Mouse (Mus musculus): ENCODE data around the gene Eci2. TPM values are rescaled to one million over a fixed set of nuclear protein-coding genes. Genes with fewer than 3 reads are reported as not detected.
"Not testable (repeated sequence)": the region's sequence is repeated elsewhere in the genome, so short reads cannot be mapped to it uniquely, and the experiment has no call there.

Eci2 gene
- polyA plus RNA-seq, 1 experiment from 2014 or later = 144 TPM

DNA sequence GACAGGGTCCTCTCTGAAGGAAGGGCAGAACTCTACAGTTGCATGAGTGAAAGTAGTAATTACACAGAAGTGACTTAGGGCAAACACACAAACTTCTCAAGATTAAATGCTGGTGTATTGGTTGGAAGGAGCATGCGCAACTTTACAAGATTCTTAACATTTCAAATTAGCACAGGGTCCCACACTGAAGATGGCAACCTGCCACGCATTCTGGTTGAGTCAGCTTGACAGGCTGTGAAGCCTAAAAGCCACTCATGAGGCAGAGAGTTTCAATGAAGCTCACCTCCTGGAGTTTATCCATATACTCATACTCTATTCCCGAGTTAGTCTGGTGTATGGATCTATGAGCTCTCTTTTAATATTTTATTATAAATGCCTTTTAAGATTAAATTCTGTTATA, 68.7 kb downstream of the Eci2 start:
- not testable (repeated sequence) for H3K9ac ChIP-seq
- 86% methylated on average over 3 of the region's 3 CpGs for whole genome bisulfite sequencing

DNA sequence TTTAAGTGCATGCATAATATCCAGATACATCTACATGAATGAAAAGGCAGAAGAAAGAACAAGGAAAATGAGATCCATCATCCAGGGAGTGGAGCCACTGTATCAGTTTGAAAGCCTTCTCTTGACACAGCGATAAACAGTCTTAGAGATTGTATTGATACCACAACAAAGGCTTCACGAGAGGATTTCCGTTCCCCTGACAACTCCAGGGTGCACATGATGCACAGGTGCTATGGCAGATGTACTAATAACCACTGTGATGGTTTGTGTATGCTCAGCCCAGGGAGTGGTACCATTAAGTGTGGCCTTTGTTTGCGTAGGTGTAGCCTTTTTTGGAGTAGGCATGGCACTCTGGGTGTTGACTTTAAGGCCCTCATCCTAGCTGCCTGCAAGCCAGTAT, 70.0 kb downstream of the Eci2 start:
- WGBS = 95% methylated on average over 4 of the region's 4 CpGs
- Histone ChIP-seq H3K36me3 (no peaks in the 10 kb centered on the region), H3K4me2 (replicated peaks) (no peak overlapping the region), H3K27me3 (no peaks in the 10 kb centered on the region), H3K4me1 (no peaks in the 10 kb centered on the region), H3K4me3 (no peak overlapping the region), H3K9me3 (no peaks in the 10 kb centered on the region), H3K27ac (no peak overlapping the region), H3K9ac (no peak overlapping the region)
- no peak for ATAC-seq (ENCODE audit: insufficient number of reproducible peaks, insufficient read depth, low FRiP score, low TSS enrichment)

More for the DNA sequence above, 68.7 kb downstream of the Eci2 start:
- H3K4me3 ChIP-seq; H3K27me3 ChIP-seq; ATAC-seq (ENCODE audit: insufficient number of reproducible peaks, insufficient read depth, low FRiP score, low TSS enrichment); H3K27ac ChIP-seq; H3K36me3 ChIP-seq; H3K9me3 ChIP-seq; H3K4me1 ChIP-seq; H3K4me2 ChIP-seq (replicated peaks): not testable (repeated sequence)

DNA sequence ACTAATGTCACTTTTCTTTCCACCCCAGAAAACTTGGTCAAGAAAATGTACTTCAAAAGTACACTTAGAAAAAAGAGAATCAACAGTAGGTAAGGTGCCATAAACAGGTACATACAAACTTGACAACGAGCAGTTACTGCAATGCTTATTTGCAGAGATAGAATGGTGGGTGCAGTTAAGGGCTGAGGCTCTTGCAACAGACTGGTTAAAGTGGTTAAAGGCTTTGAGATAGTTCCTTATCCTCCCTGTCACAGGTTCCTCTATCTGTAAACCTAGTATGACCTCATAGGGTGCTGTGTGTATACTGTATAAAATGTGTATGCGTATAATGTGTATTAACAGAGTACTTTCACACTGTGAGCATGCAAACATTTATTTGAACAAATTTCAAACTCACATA, 75.5 kb downstream of the Eci2 start:
- H3K36me3 ChIP-seq; H3K4me1 ChIP-seq; H3K4me2 ChIP-seq (replicated peaks); H3K9ac ChIP-seq; H3K27me3 ChIP-seq; H3K27ac ChIP-seq; ATAC-seq (ENCODE audit: insufficient number of reproducible peaks, insufficient read depth, low FRiP score, low TSS enrichment); H3K4me3 ChIP-seq; H3K9me3 ChIP-seq: not testable (repeated sequence)
- WGBS = 91% methylated on average over 2 of the region's 2 CpGs

DNA sequence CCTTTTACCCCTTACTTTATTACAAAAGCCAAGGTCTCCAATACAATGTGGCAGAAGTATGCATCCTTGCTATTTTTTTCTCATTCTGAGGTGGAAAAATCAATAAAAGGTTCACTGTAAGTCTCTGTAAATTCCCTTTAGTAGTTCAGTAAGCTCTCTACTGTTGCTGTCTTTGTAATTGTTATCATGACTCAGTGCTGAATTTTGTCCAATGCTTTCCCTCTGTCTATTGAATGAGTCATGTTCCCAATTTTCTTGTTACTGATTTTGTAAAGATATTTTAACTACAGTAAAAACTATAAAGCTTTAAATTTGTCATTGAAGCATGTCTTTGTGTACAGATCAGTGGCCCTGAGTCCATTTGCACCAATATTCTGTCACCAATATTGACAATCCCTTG, 84.5 kb downstream of the Eci2 start:
- no peak overlapping the region for H3K4me2 ChIP-seq (replicated peaks)
- no peak for ATAC-seq (ENCODE audit: insufficient number of reproducible peaks, insufficient read depth, low FRiP score, low TSS enrichment)

DNA sequence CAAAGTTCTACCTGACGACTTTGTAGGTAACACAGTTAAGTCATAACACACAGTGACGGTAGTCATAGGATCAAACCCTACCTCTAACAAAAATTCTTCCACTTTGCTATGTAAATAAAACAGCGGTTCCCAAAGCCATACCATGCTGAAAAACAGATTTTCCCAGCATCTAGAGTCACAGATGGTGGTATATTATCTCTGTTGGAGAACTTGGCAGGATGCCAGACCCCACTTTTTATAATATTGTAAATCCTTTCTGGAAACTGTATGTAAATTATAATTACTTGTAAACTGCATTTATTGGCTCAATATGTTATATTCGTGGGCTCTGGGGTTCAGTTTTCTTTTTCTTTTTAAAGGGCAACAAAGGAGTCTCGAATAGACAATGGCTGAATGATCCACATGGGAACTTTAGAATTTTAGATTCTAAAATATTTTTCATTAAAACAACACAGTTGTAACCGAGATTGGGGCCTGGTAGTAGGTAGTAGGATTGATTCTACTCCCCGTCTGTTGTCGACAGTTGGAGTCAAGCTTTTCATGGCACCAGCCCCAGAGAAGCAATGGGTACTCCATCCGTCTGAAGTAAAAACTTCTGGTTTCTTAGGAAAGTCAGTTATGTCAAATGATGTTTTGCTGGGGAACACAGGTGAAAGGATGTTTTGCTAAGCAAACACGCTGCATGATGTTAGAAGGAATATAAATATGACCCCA, 91.8 kb downstream of the Eci2 start:
- H3K4me3 ChIP-seq = no peak overlapping the region
- no peak for ATAC-seq (ENCODE audit: insufficient number of reproducible peaks, insufficient read depth, low FRiP score, low TSS enrichment)
- no peaks in the 10 kb centered on the region for H3K9me3 ChIP-seq
- no peaks in the 10 kb centered on the region for H3K4me1 ChIP-seq
- WGBS = 74% methylated on average over 10 of the region's 10 CpGs
- H3K36me3 ChIP-seq = no peaks in the 10 kb centered on the region
- no peak overlapping the region for H3K9ac ChIP-seq
- no peak overlapping the region for H3K4me2 ChIP-seq (replicated peaks)
- no peak overlapping the region for H3K27ac ChIP-seq
- no peaks in the 10 kb centered on the region for H3K27me3 ChIP-seq

More for the DNA sequence above, 84.5 kb downstream of the Eci2 start:
- no peak overlapping the region for H3K9ac ChIP-seq
- H3K4me3 ChIP-seq = no peak overlapping the region
- H3K36me3 ChIP-seq = no peaks in the 10 kb centered on the region
- H3K9me3 ChIP-seq = no peaks in the 10 kb centered on the region
- no peaks in the 10 kb centered on the region for H3K27me3 ChIP-seq
- no peaks in the 10 kb centered on the region for H3K4me1 ChIP-seq
- H3K27ac ChIP-seq = no peak overlapping the region

Other genes starting within 250 kb of the Eci2 start
- gene Prpf4b, start 151.8 kb downstream of the Eci2 start, polyA plus RNA-seq (2016; fragmentation: Nextera tagmentation; extraction: Ambion mirVana) = 88.5 and 97.7 TPM in 2 replicates
- gene Fam217a, start 102.8 kb downstream of the Eci2 start, polyA plus RNA-seq (2016; fragmentation: Nextera tagmentation; extraction: Ambion mirVana) = 1.2 and 1.5 TPM in 2 replicates
- not detected in 2 replicates for gene 4933417A18Rik, start 102.7 kb downstream of the Eci2 start, polyA plus RNA-seq (2016; fragmentation: Nextera tagmentation; extraction: Ambion mirVana)
- 1.1 and 1.8 TPM in 2 replicates for gene Eci3, start 63.3 kb downstream of the Eci2 start, polyA plus RNA-seq (2016; fragmentation: Nextera tagmentation; extraction: Ambion mirVana)